Mouse (Mus musculus): Measurements from ENCODE around the gene Hist1h3c. TPM values are rescaled to one million over a fixed set of nuclear protein-coding genes. Genes with fewer than 3 reads are reported as not detected.
"Not testable (repeated sequence)": the region's sequence is repeated elsewhere in the genome, so short reads cannot be mapped to it uniquely, and the experiment has no call there.

Hist1h3c gene
- polyA plus RNA-seq, 2 experiments: 5.7 to 48.5 TPM

GRCm38 (mm10) chr13:23752742-23753172 lies 7.4 kb upstream of the Hist1h3c start:
- WGBS (ENCODE audit: insufficient replicate concordance): 3% methylated on average over 6 of the region's 6 CpGs
- Histone ChIP-seq H3K4me1 (replicated peaks; ENCODE audit: control insufficient read depth in 2 of 2, insufficient read depth in 2 of 2, low read length in 1 of 2) (peaks cover 29 to 31% of the 10 kb centered on the region in 2 experiments), H3K36me3 (replicated peaks; ENCODE audit: control insufficient read depth, insufficient read depth, low read depth) (no peaks in the 10 kb centered on the region), H3K4me2 (ENCODE audit: low read depth) (peak overlapping the region; percentile 78), H3K27me3 (ENCODE audit: control insufficient read depth, insufficient read depth, low read length) (no peaks in the 10 kb centered on the region), H3K9ac (replicated peaks) (peak overlapping the region; percentile 96), H3K27ac (peak overlapping the region; percentile 99), H3K4me3 (ENCODE audit: insufficient read depth in 1 of 2, low read depth in 2 of 2, low read length in 2 of 2) (peak overlapping the region; percentile 61 to 64), H3K9me3 (ENCODE audit: control insufficient read depth, low read length) (no peaks in the 10 kb centered on the region)
- no peak for ATAC-seq (ENCODE audit: insufficient read depth)
- TF ChIP-seq EP300 (IDR thresholded peaks at IDR 0.05; ENCODE audit: low read depth) (no peak), CTCF (IDR thresholded peaks at IDR 0.05; ENCODE audit: low read depth) (no peak)
- DNase-seq (ENCODE audit: low read depth in 3 of 3, low spot score in 3 of 3): no peak

- H3K4me1 ChIP-seq (replicated peaks; ENCODE audit: control insufficient read depth in 2 of 2, insufficient read depth in 2 of 2, low read length in 1 of 2): peaks cover 29 to 30% of the 10 kb centered on the region in 2 experiments
- peak within 1 kb of the TSS; percentile 78 for H3K4me2 ChIP-seq (ENCODE audit: low read depth)
- ATAC-seq (ENCODE audit: insufficient read depth) (peak; percentile 73), DNase-seq (ENCODE audit: low read depth in 3 of 3, low spot score in 3 of 3) (peak; percentile 96 to 98 (median 96))
- H3K9ac ChIP-seq (replicated peaks): peak within 1 kb of the TSS; percentile 96
- not testable (repeated sequence) for H3K36me3 ChIP-seq (replicated peaks; ENCODE audit: control insufficient read depth, insufficient read depth, low read depth); H3K27me3 ChIP-seq (ENCODE audit: control insufficient read depth, insufficient read depth, low read length); H3K9me3 ChIP-seq (ENCODE audit: control insufficient read depth, low read length)
- H3K27ac ChIP-seq: peak within 1 kb of the TSS; percentile 99
- WGBS (ENCODE audit: insufficient replicate concordance): 1% methylated on average over 18 of the region's 47 CpGs
- peak within 1 kb of the TSS; percentile 61 to 64 for H3K4me3 ChIP-seq (ENCODE audit: insufficient read depth in 1 of 2, low read depth in 2 of 2, low read length in 2 of 2)
- TF ChIP-seq EP300 (IDR thresholded peaks at IDR 0.05; ENCODE audit: low read depth): peak; percentile 41
Measured at GRCm38 (mm10) chr13:23752067-23752741, 6.8 kb upstream of the Hist1h3c start, which contains the start of gene Hist1h3b. TSS of gene Hist1h3b (plus strand) at chr13:23752267.

- no peak for TF ChIP-seq CTCF (IDR thresholded peaks at IDR 0.05; ENCODE audit: low read depth)
- TF ChIP-seq EP300 (IDR thresholded peaks at IDR 0.05; ENCODE audit: low read depth): no peak; the same call in 1 of the 2 replicates
- peak in 1 of 3 experiments; percentile 66 for DNase-seq (ENCODE audit: low read depth in 3 of 3, low spot score in 3 of 3)
Measured at GRCm38 (mm10) chr13:23751478-23751956, 6.1 kb upstream of the Hist1h3c start.

GRCm38 (mm10) chr13:23750839-23751477 lies 5.6 kb upstream of the Hist1h3c start, which contains the start of gene Hist1h2ab:
TSS of gene Hist1h2ab (plus strand) at chr13:23751126.
- H3K4me3 ChIP-seq (ENCODE audit: insufficient read depth in 1 of 2, low read depth in 2 of 2, low read length in 2 of 2): peak within 1 kb of the TSS; percentile 51 to 59
- not testable (repeated sequence) for H3K9me3 ChIP-seq (ENCODE audit: control insufficient read depth, low read length); H3K36me3 ChIP-seq (replicated peaks; ENCODE audit: control insufficient read depth, insufficient read depth, low read depth); H3K27me3 ChIP-seq (ENCODE audit: control insufficient read depth, insufficient read depth, low read length)
- H3K4me1 ChIP-seq (replicated peaks; ENCODE audit: control insufficient read depth in 2 of 2, insufficient read depth in 2 of 2, low read length in 1 of 2): peaks cover 26 to 28% of the 10 kb centered on the region in 2 experiments
- H3K9ac ChIP-seq (replicated peaks): peak within 1 kb of the TSS; percentile 87
- peak; percentile 74 for TF ChIP-seq EP300 (IDR thresholded peaks at IDR 0.05; ENCODE audit: low read depth)
- WGBS (ENCODE audit: insufficient replicate concordance): under 1% methylated on average over 31 of the region's 47 CpGs
- peak within 1 kb of the TSS; percentile 69 for H3K4me2 ChIP-seq (ENCODE audit: low read depth)
- peak; percentile 38 for ATAC-seq (ENCODE audit: insufficient read depth)
- peak; percentile 85 to 90 (median 86) for DNase-seq (ENCODE audit: low read depth in 3 of 3, low spot score in 3 of 3)
- peak within 1 kb of the TSS; percentile 99 for H3K27ac ChIP-seq

More at GRCm38 (mm10) chr13:23751478-23751956, 6.1 kb upstream of the Hist1h3c start:
- H3K4me2 ChIP-seq (ENCODE audit: low read depth): peak overlapping the region; percentile 69
- peak overlapping the region; percentile 99 for H3K27ac ChIP-seq
- no peaks in the 10 kb centered on the region for H3K36me3 ChIP-seq (replicated peaks; ENCODE audit: control insufficient read depth, insufficient read depth, low read depth)
- H3K4me1 ChIP-seq (replicated peaks; ENCODE audit: control insufficient read depth in 2 of 2, insufficient read depth in 2 of 2, low read length in 1 of 2): peaks cover 28 to 30% of the 10 kb centered on the region in 2 experiments
- peak; percentile 32 for ATAC-seq (ENCODE audit: insufficient read depth)
- H3K9me3 ChIP-seq (ENCODE audit: control insufficient read depth, low read length): no peaks in the 10 kb centered on the region
- H3K27me3 ChIP-seq (ENCODE audit: control insufficient read depth, insufficient read depth, low read length): no peaks in the 10 kb centered on the region
- H3K9ac ChIP-seq (replicated peaks): peak overlapping the region; percentile 87
- WGBS (ENCODE audit: insufficient replicate concordance): 1% methylated on average over 11 of the region's 11 CpGs
- peak overlapping the region; percentile 51 to 59 for H3K4me3 ChIP-seq (ENCODE audit: insufficient read depth in 1 of 2, low read depth in 2 of 2, low read length in 2 of 2)

- WGBS (ENCODE audit: insufficient replicate concordance): 79% methylated on average over 5 of the region's 5 CpGs
- H3K27ac ChIP-seq: peak overlapping the region; percentile 99
- H3K9me3 ChIP-seq (ENCODE audit: control insufficient read depth, low read length): no peaks in the 10 kb centered on the region
- H3K9ac ChIP-seq (replicated peaks): peak overlapping the region; percentile 6
- H3K4me3 ChIP-seq (ENCODE audit: insufficient read depth in 1 of 2, low read depth in 2 of 2, low read length in 2 of 2): no peak overlapping the region
- H3K36me3 ChIP-seq (replicated peaks; ENCODE audit: control insufficient read depth, insufficient read depth, low read depth): no peaks in the 10 kb centered on the region
- peaks cover 20 to 23% of the 10 kb centered on the region in 2 experiments for H3K4me1 ChIP-seq (replicated peaks; ENCODE audit: control insufficient read depth in 2 of 2, insufficient read depth in 2 of 2, low read length in 1 of 2)
- DNase-seq (ENCODE audit: low read depth in 3 of 3, low spot score in 3 of 3) (no peak), ATAC-seq (ENCODE audit: insufficient read depth) (no peak)
- no peak overlapping the region for H3K4me2 ChIP-seq (ENCODE audit: low read depth)
- TF ChIP-seq EP300 (IDR thresholded peaks at IDR 0.05; ENCODE audit: low read depth): no peak
- no peak for TF ChIP-seq CTCF (IDR thresholded peaks at IDR 0.05; ENCODE audit: low read depth)
- no peaks in the 10 kb centered on the region for H3K27me3 ChIP-seq (ENCODE audit: control insufficient read depth, insufficient read depth, low read length)
Measured at GRCm38 (mm10) chr13:23749563-23750121, 4.2 kb upstream of the Hist1h3c start.
